Mouse (Mus musculus): ENCODE measurements around the gene Gm49358.
A peak's percentile ranks its signal among the peaks of the same experiment; 100 is the strongest.

Gene Gm49358

DNA sequence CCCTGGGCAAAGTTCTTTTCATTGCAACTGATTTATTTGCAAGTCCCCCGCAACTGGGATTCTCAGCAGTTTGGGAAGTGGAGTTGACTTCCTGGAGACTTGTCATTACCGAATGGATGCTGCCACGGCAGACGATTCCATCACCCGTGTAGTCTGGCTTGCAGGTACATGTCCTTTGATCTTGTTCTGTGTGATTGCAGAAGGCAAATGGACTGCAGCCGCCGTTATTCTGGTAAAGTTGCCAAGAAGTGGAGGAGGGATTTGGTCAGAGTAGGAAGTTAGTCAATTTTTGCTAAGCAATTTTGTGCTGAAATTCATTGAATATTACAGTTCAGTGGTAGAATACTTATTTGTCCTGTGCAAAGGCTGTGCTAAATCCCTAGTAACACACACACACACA, 114.9 kb downstream of the Gm49358 start:
- no peak for DNase-seq

- DNase-seq: peak; percentile 7 to 17
These were observed 116.5 kb downstream of the Gm49358 start for GRCm38 (mm10) chr10:86880071-86880806.

DNA sequence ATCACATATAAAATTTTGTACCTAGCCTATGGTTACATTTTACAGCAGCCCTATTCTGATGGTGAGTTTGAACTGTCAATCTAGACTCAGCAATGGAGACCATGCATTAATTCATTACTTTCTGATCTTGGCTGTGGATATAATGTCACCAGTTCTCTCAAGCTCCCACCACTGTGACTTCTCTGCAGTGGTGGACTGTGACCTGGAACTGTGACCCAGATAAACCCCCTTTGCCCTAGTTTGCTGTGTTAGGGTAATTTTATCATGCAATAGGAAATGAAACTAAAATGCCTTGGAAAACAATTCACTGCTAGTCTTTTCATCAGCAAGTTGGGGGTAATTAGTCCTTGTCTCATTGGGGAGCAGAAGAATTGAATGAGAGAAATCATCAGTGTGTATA, 117.7 kb downstream of the Gm49358 start:
- no peak for DNase-seq
